Mouse (Mus musculus): ENCODE measurements around the gene Fam193b. TPM values are rescaled to one million over a fixed set of nuclear protein-coding genes. Genes with fewer than 3 reads are reported as not detected.
A peak's percentile ranks its signal among the peaks of the same experiment; 100 is the strongest.
"Not testable (repeated sequence)": the region's sequence is repeated elsewhere in the genome, so short reads cannot be mapped to it uniquely, and the experiment has no call there.

The Fam193b gene
- polyA plus RNA-seq, 1 experiment from 2014 or later: 22.5 TPM

GRCm38 (mm10) chr13:55600657-55601056 is 29.7 kb upstream of the Fam193b start:
- ATAC-seq: peak; percentile 49; the same call in 1 of the 2 replicates
- 0 out of 2 replicates have a peak overlapping the region, but pooled peaks have one; percentile 6 for H3K27ac ChIP-seq (ENCODE audit: low read length)
- H3K9me3 ChIP-seq (ENCODE audit: control insufficient read depth, low read length): no peaks in the 10 kb centered on the region
- peak overlapping the region; percentile 89 for H3K9ac ChIP-seq (ENCODE audit: low read depth, low read length)
- H3K36me3 ChIP-seq (ENCODE audit: control insufficient read depth, insufficient read depth, low read length): peaks cover 17% of the 10 kb centered on the region
- H3K4me3 ChIP-seq (ENCODE audit: low read length): peak overlapping the region; percentile 88
- WGBS: 16% methylated on average over 9 of the region's 9 CpGs
- peaks cover 5% of the 10 kb centered on the region for H3K4me1 ChIP-seq (ENCODE audit: control insufficient read depth, insufficient read depth, low read length)
- H3K4me2 ChIP-seq (ENCODE audit: low read depth, low read length): peak overlapping the region; percentile 76
- H3K27me3 ChIP-seq (replicated peaks; ENCODE audit: control insufficient read depth, insufficient read depth, low read length): no peaks in the 10 kb centered on the region

GRCm38 (mm10) chr13:55599566-55600540 is 28.9 kb upstream of the Fam193b start, which contains the start of gene B4galt7:
TSS of gene B4galt7 (plus strand) at chr13:55599896.
- no peaks in the 10 kb centered on the region for H3K9me3 ChIP-seq (ENCODE audit: control insufficient read depth, low read length)
- H3K4me1 ChIP-seq (ENCODE audit: control insufficient read depth, insufficient read depth, low read length): peaks cover 5% of the 10 kb centered on the region
- H3K27ac ChIP-seq (ENCODE audit: low read length): peak within 1 kb of the TSS; percentile 43; the same call in 1 of the 2 replicates
- peak; percentile 90 for ATAC-seq
- H3K4me3 ChIP-seq (ENCODE audit: low read length): peak within 1 kb of the TSS; percentile 88
- peak within 1 kb of the TSS; percentile 76 for H3K4me2 ChIP-seq (ENCODE audit: low read depth, low read length)
- no peaks in the 10 kb centered on the region for H3K27me3 ChIP-seq (replicated peaks; ENCODE audit: control insufficient read depth, insufficient read depth, low read length)
- WGBS: 8% methylated on average over 46 of the region's 51 CpGs
- H3K9ac ChIP-seq (ENCODE audit: low read depth, low read length): peak within 1 kb of the TSS; percentile 89
- peaks cover 17% of the 10 kb centered on the region for H3K36me3 ChIP-seq (ENCODE audit: control insufficient read depth, insufficient read depth, low read length)

GRCm38 (mm10) chr13:55596802-55597201 is 25.9 kb upstream of the Fam193b start:
- 93% methylated on average over 12 of the region's 12 CpGs for WGBS
- Histone ChIP-seq H3K4me2 (ENCODE audit: low read depth, low read length) (no peak overlapping the region), H3K27ac (ENCODE audit: low read length) (no peak overlapping the region), H3K27me3 (replicated peaks; ENCODE audit: control insufficient read depth, insufficient read depth, low read length) (no peaks in the 10 kb centered on the region), H3K36me3 (ENCODE audit: control insufficient read depth, insufficient read depth, low read length) (peaks cover 14% of the 10 kb centered on the region), H3K9ac (ENCODE audit: low read depth, low read length) (no peak overlapping the region), H3K9me3 (ENCODE audit: control insufficient read depth, low read length) (no peaks in the 10 kb centered on the region), H3K4me3 (ENCODE audit: low read length) (no peak overlapping the region), H3K4me1 (ENCODE audit: control insufficient read depth, insufficient read depth, low read length) (peaks cover 15% of the 10 kb centered on the region)
- no peak for ATAC-seq

GRCm38 (mm10) chr13:55595375-55595774 is 24.5 kb upstream of the Fam193b start:
- H3K9ac ChIP-seq (ENCODE audit: low read depth, low read length): no peak overlapping the region
- no peak overlapping the region for H3K27ac ChIP-seq (ENCODE audit: low read length)
- no peak overlapping the region for H3K4me3 ChIP-seq (ENCODE audit: low read length)
- WGBS: 84% methylated on average over 12 of the region's 12 CpGs
- peaks cover 10% of the 10 kb centered on the region for H3K4me1 ChIP-seq (ENCODE audit: control insufficient read depth, insufficient read depth, low read length)
- no peak overlapping the region for H3K4me2 ChIP-seq (ENCODE audit: low read depth, low read length)
- H3K27me3 ChIP-seq (replicated peaks; ENCODE audit: control insufficient read depth, insufficient read depth, low read length): no peaks in the 10 kb centered on the region
- H3K36me3 ChIP-seq (ENCODE audit: control insufficient read depth, insufficient read depth, low read length): peaks cover 14% of the 10 kb centered on the region
- ATAC-seq: no peak
- no peaks in the 10 kb centered on the region for H3K9me3 ChIP-seq (ENCODE audit: control insufficient read depth, low read length)

GRCm38 (mm10) chr13:55593254-55593747 is 22.4 kb upstream of the Fam193b start:
- peak; percentile 62 for ATAC-seq
- peak overlapping the region; percentile 54 for H3K27ac ChIP-seq (ENCODE audit: low read length)
- H3K27me3 ChIP-seq (replicated peaks; ENCODE audit: control insufficient read depth, insufficient read depth, low read length): no peaks in the 10 kb centered on the region
- H3K9ac ChIP-seq (ENCODE audit: low read depth, low read length): peak overlapping the region; percentile 93
- H3K9me3 ChIP-seq (ENCODE audit: control insufficient read depth, low read length): no peaks in the 10 kb centered on the region
- WGBS: under 1% methylated on average over 30 of the region's 31 CpGs
- H3K4me3 ChIP-seq (ENCODE audit: low read length): peak overlapping the region; percentile 86
- peaks cover 10% of the 10 kb centered on the region for H3K4me1 ChIP-seq (ENCODE audit: control insufficient read depth, insufficient read depth, low read length)
- H3K4me2 ChIP-seq (ENCODE audit: low read depth, low read length): peak overlapping the region; percentile 67
- peaks cover 14% of the 10 kb centered on the region for H3K36me3 ChIP-seq (ENCODE audit: control insufficient read depth, insufficient read depth, low read length)

GRCm38 (mm10) chr13:55592512-55593253 is 21.8 kb upstream of the Fam193b start:
- no peaks in the 10 kb centered on the region for H3K9me3 ChIP-seq (ENCODE audit: control insufficient read depth, low read length)
- H3K4me1 ChIP-seq (ENCODE audit: control insufficient read depth, insufficient read depth, low read length): peaks cover 10% of the 10 kb centered on the region
- H3K4me3 ChIP-seq (ENCODE audit: low read length): peak overlapping the region; percentile 86
- 5% methylated on average over 29 of the region's 29 CpGs for WGBS
- H3K9ac ChIP-seq (ENCODE audit: low read depth, low read length): peak overlapping the region; percentile 93
- peaks cover 11% of the 10 kb centered on the region for H3K36me3 ChIP-seq (ENCODE audit: control insufficient read depth, insufficient read depth, low read length)
- peak; percentile 98 for ATAC-seq
- no peaks in the 10 kb centered on the region for H3K27me3 ChIP-seq (replicated peaks; ENCODE audit: control insufficient read depth, insufficient read depth, low read length)
- peak overlapping the region; percentile 54 for H3K27ac ChIP-seq (ENCODE audit: low read length)
- H3K4me2 ChIP-seq (ENCODE audit: low read depth, low read length): peak overlapping the region; percentile 67

- Histone ChIP-seq H3K4me2 (ENCODE audit: low read depth, low read length) (no peak overlapping the region), H3K27me3 (replicated peaks; ENCODE audit: control insufficient read depth, insufficient read depth, low read length) (no peaks in the 10 kb centered on the region), H3K27ac (ENCODE audit: low read length) (no peak overlapping the region), H3K9ac (ENCODE audit: low read depth, low read length) (no peak overlapping the region), H3K4me1 (ENCODE audit: control insufficient read depth, insufficient read depth, low read length) (peaks cover 10% of the 10 kb centered on the region), H3K36me3 (ENCODE audit: control insufficient read depth, insufficient read depth, low read length) (peaks cover 11% of the 10 kb centered on the region), H3K9me3 (ENCODE audit: control insufficient read depth, low read length) (no peaks in the 10 kb centered on the region), H3K4me3 (ENCODE audit: low read length) (no peak overlapping the region)
- ATAC-seq: 0 out of 2 replicates have a peak, but pooled peaks have one; percentile 21
- 63% methylated on average over 4 of the region's 4 CpGs for WGBS
These were observed 21.1 kb upstream of the Fam193b start for GRCm38 (mm10) chr13:55591961-55592490.

GRCm38 (mm10) chr13:55578086-55578485 is 7.2 kb upstream of the Fam193b start:
- H3K27ac ChIP-seq (ENCODE audit: low read length): no peak overlapping the region
- H3K4me3 ChIP-seq (ENCODE audit: low read length): no peak overlapping the region
- H3K4me1 ChIP-seq (ENCODE audit: control insufficient read depth, insufficient read depth, low read length): no peaks in the 10 kb centered on the region
- no peaks in the 10 kb centered on the region for H3K27me3 ChIP-seq (replicated peaks; ENCODE audit: control insufficient read depth, insufficient read depth, low read length)
- no peak overlapping the region for H3K9ac ChIP-seq (ENCODE audit: low read depth, low read length)
- 84% methylated on average over 4 of the region's 4 CpGs for WGBS
- no peak overlapping the region for H3K4me2 ChIP-seq (ENCODE audit: low read depth, low read length)
- no peak for ATAC-seq
- no peaks in the 10 kb centered on the region for H3K36me3 ChIP-seq (ENCODE audit: control insufficient read depth, insufficient read depth, low read length)
- 0 out of 2 replicates have a peak, but pooled peaks cover 5% of the 10 kb centered on the region for H3K9me3 ChIP-seq (ENCODE audit: control insufficient read depth, low read length)

- H3K27ac ChIP-seq (ENCODE audit: low read length); H3K9me3 ChIP-seq (ENCODE audit: control insufficient read depth, low read length); H3K4me1 ChIP-seq (ENCODE audit: control insufficient read depth, insufficient read depth, low read length); H3K4me3 ChIP-seq (ENCODE audit: low read length); H3K4me2 ChIP-seq (ENCODE audit: low read depth, low read length); ATAC-seq; H3K27me3 ChIP-seq (replicated peaks; ENCODE audit: control insufficient read depth, insufficient read depth, low read length); H3K9ac ChIP-seq (ENCODE audit: low read depth, low read length); H3K36me3 ChIP-seq (ENCODE audit: control insufficient read depth, insufficient read depth, low read length): not testable (repeated sequence)
- 80% methylated on average over 7 of the region's 7 CpGs for WGBS
These were observed 6.0 kb upstream of the Fam193b start for GRCm38 (mm10) chr13:55576872-55577271.
